Mouse (Mus musculus) midbrain, embryonic 13.5 days (tissue): ENCODE measurements around the gene Ndufs5. TPM values are rescaled to one million over a fixed set of nuclear protein-coding genes. Genes with fewer than 3 reads are reported as not detected.

Experiments used
- ATAC-seq: fragments of 200-750 bp; cut with Nextera tagmentation; 2 replicates; pipeline ENCODE4 v1.8.0; 2017; ENCODE audit warnings: mild to moderate bottlenecking, moderate TSS enrichment, moderate library complexity
- H3K27ac ChIP-seq: fragments of 300-500 bp; sonication (generic); 2 replicates; pipeline ENCODE4 v1.5.1; 2015; ENCODE audit warnings: inconsistent platforms, mild to moderate bottlenecking, moderate library complexity
- H3K27me3 ChIP-seq: fragments of 300-500 bp; sonication (generic); 2 replicates; pipeline ENCODE4 v1.6.1; 2015; ENCODE audit warnings: mild to moderate bottlenecking, inconsistent platforms
- H3K36me3 ChIP-seq: fragments of 300-500 bp; sonication (generic); 2 replicates; pipeline ENCODE4 v1.6.1; 2015; ENCODE audit warnings: mild to moderate bottlenecking, inconsistent platforms
- H3K4me1 ChIP-seq: fragments of 300-500 bp; sonication (generic); replicated peaks from 2 replicates; pipeline ENCODE4 v1.6.1; 2015; ENCODE audit warnings: inconsistent platforms
- H3K4me2 ChIP-seq: fragments of 300-500 bp; sonication (generic); replicated peaks from 2 replicates; pipeline ENCODE4 v1.6.1; 2015; ENCODE audit warnings: moderate library complexity, mild to moderate bottlenecking, inconsistent platforms
- H3K4me3 ChIP-seq: fragments of 300-500 bp; sonication (generic); replicated peaks from 2 replicates; pipeline ENCODE4 v1.5.1; 2015; ENCODE audit warnings: mild to moderate bottlenecking, inconsistent platforms
- H3K9ac ChIP-seq: fragments of 300-500 bp; sonication (generic); replicated peaks from 2 replicates; pipeline ENCODE4 v1.6.1; 2015; ENCODE audit warnings: mild to moderate bottlenecking, inconsistent platforms
- H3K9me3 ChIP-seq: fragments of 300-500 bp; sonication (generic); 2 replicates; pipeline ENCODE4 v1.6.1; 2016; ENCODE audit warnings: mild to moderate bottlenecking, inconsistent platforms
- WGBS: fragments of 180-500 bp; shearing (Covaris S2); methylation state at CpG from one replicate; pipeline ENCODE4 v1.1.7; 2015; 5-methylcytosine and 5-hydroxymethylcytosine counted together
- polyA plus RNA-seq: library from polyadenylated mRNA; unstranded; fragments of >200 nt; fragmentation: Nextera tagmentation; extraction: Ambion mirVana; gene quantifications from 2 replicates; pipeline ENCODE4 v1.2.1, GENCODE M21; 2015

Ndufs5 gene
- polyA plus RNA-seq, 1 experiment from 2014 or later: 394 TPM

- no peaks in the 10 kb centered on the region for H3K9me3 ChIP-seq
- H3K27ac ChIP-seq: peak overlapping the region; percentile 100
- WGBS: under 1% methylated on average over 31 of the region's 58 CpGs
- no peaks in the 10 kb centered on the region for H3K27me3 ChIP-seq
- H3K4me1 ChIP-seq: peaks cover 64% of the 10 kb centered on the region
- no peaks in the 10 kb centered on the region for H3K36me3 ChIP-seq
- ATAC-seq: peak; percentile 51
- H3K4me3 ChIP-seq: peak overlapping the region; percentile 69
- H3K4me2 ChIP-seq: peak overlapping the region; percentile 86
- peak overlapping the region; percentile 100 for H3K9ac ChIP-seq
Observed at GRCm38 (mm10) chr4:123664951-123665661, 52.9 kb downstream of the Ndufs5 start.

- under 1% methylated on average over 96 of the region's 125 CpGs for WGBS
- no peaks in the 10 kb centered on the region for H3K9me3 ChIP-seq
- H3K4me3 ChIP-seq: peak overlapping the region; percentile 69
- H3K27ac ChIP-seq: peak overlapping the region; percentile 100
- ATAC-seq: peak; percentile 77
- peaks cover 58% of the 10 kb centered on the region for H3K4me1 ChIP-seq
- peak overlapping the region; percentile 100 for H3K9ac ChIP-seq
- H3K36me3 ChIP-seq: no peaks in the 10 kb centered on the region
- H3K27me3 ChIP-seq: no peaks in the 10 kb centered on the region
- peak overlapping the region; percentile 86 for H3K4me2 ChIP-seq
Observed at GRCm38 (mm10) chr4:123664021-123664950, 53.7 kb downstream of the Ndufs5 start.

GRCm38 (mm10) chr4:123663688-123663965 is 54.4 kb downstream of the Ndufs5 start:
- Histone ChIP-seq H3K9me3 (no peaks in the 10 kb centered on the region), H3K9ac (peak overlapping the region; percentile 100), H3K4me3 (peak overlapping the region; percentile 69), H3K4me1 (peaks cover 58% of the 10 kb centered on the region), H3K27me3 (no peaks in the 10 kb centered on the region), H3K4me2 (peak overlapping the region; percentile 86), H3K36me3 (no peaks in the 10 kb centered on the region), H3K27ac (peak overlapping the region; percentile 100)
- under 1% methylated on average over 12 of the region's 12 CpGs for WGBS
- ATAC-seq: no peak

GRCm38 (mm10) chr4:123662914-123663687 is 54.9 kb downstream of the Ndufs5 start:
- H3K4me3 ChIP-seq: peak overlapping the region; percentile 69
- H3K9me3 ChIP-seq: no peaks in the 10 kb centered on the region
- no peaks in the 10 kb centered on the region for H3K27me3 ChIP-seq
- peak overlapping the region; percentile 86 for H3K4me2 ChIP-seq
- 1% methylated on average over 15 of the region's 15 CpGs for WGBS
- H3K36me3 ChIP-seq: no peaks in the 10 kb centered on the region
- H3K4me1 ChIP-seq: peaks cover 60% of the 10 kb centered on the region
- peak overlapping the region; percentile 100 for H3K27ac ChIP-seq
- no peak for ATAC-seq
- peak overlapping the region; percentile 100 for H3K9ac ChIP-seq

Other genes starting within 250 kb of the Ndufs5 start
- gene Macf1, start 33.8 kb downstream of the Ndufs5 start, polyA plus RNA-seq: 74.9 and 75.4 TPM in 2 replicates
- gene Akirin1, start 32.1 kb upstream of the Ndufs5 start, polyA plus RNA-seq: 91.2 and 93.4 TPM in 2 replicates
- 1.4 and 1.5 TPM in 2 replicates for gene Rhbdl2, start 69.7 kb upstream of the Ndufs5 start, polyA plus RNA-seq
- gene 4933427I04Rik, start 141.5 kb upstream of the Ndufs5 start, polyA plus RNA-seq: 0.12 TPM in 1 of 2 replicates, not detected in the other
- 44.2 and 49.4 TPM in 2 replicates for gene Mycbp, start 186.6 kb upstream of the Ndufs5 start, polyA plus RNA-seq
- 45.0 and 45.5 TPM in 2 replicates for gene Rragc, start 199.2 kb upstream of the Ndufs5 start, polyA plus RNA-seq
- gene 4930535I16Rik, start 199.8 kb upstream of the Ndufs5 start, polyA plus RNA-seq: not detected in 2 replicates